Mouse (Mus musculus): Measurements from ENCODE around the gene Dao.

Dao gene

GRCm38 (mm10) chr5:113984025-113984740 lies 19.3 kb upstream of the Dao start:
- no peak for DNase-seq

- no peak for DNase-seq
Measured at GRCm38 (mm10) chr5:113985737-113986136, 17.8 kb upstream of the Dao start.

GRCm38 (mm10) chr5:113986182-113986961 lies 17.1 kb upstream of the Dao start:
- DNase-seq, result peak; percentile 78 to 85

GRCm38 (mm10) chr5:113989437-113990024 lies 14.0 kb upstream of the Dao start:
- DNase-seq, result no peak

- no peak for DNase-seq
Measured at GRCm38 (mm10) chr5:113990593-113990992, 12.9 kb upstream of the Dao start.

- no peak for DNase-seq
Measured at GRCm38 (mm10) chr5:113991141-113991540, 12.4 kb upstream of the Dao start.

- no peak for DNase-seq
Measured at GRCm38 (mm10) chr5:113992339-113992831, 11.1 kb upstream of the Dao start.

- peak in 1 of 2 experiments; percentile 33 for DNase-seq
Measured at GRCm38 (mm10) chr5:113993031-113993486, 10.4 kb upstream of the Dao start.

GRCm38 (mm10) chr5:113993487-113994465 lies 9.7 kb upstream of the Dao start, which contains the start of gene Ssh1:
Ssh1 (minus strand) TSS chr5:113993894.
- DNase-seq, result peak; percentile 85 to 90

- peak in 1 of 2 experiments; percentile 43 for DNase-seq
Measured at GRCm38 (mm10) chr5:113996458-113996857, 7.0 kb upstream of the Dao start.

- DNase-seq, result peak; percentile 35 to 65
Measured at GRCm38 (mm10) chr5:113999382-113999781, 4.1 kb upstream of the Dao start.

- DNase-seq, result peak; percentile 70 to 75
Measured at GRCm38 (mm10) chr5:114004573-114004972, 1.1 kb downstream of the Dao start.

GRCm38 (mm10) chr5:114005100-114005499 lies 1.6 kb downstream of the Dao start:
- no peak for DNase-seq

GRCm38 (mm10) chr5:114006974-114007373 lies 3.5 kb downstream of the Dao start:
- DNase-seq, result peak in 1 of 2 experiments; percentile 37

- DNase-seq, result no peak
Measured at GRCm38 (mm10) chr5:114007753-114008453, 4.4 kb downstream of the Dao start.

- peak; percentile 70 to 71 for DNase-seq
Measured at GRCm38 (mm10) chr5:114009049-114009448, 5.5 kb downstream of the Dao start.

- no peak for DNase-seq
Measured at GRCm38 (mm10) chr5:114015121-114015520, 11.6 kb downstream of the Dao start.

- DNase-seq, result no peak
Measured at GRCm38 (mm10) chr5:114024390-114024789, 20.9 kb downstream of the Dao start.

- DNase-seq, result no peak
Measured at GRCm38 (mm10) chr5:114024885-114025284, 21.4 kb downstream of the Dao start.

GRCm38 (mm10) chr5:114027217-114027944 lies 23.9 kb downstream of the Dao start:
- DNase-seq, result peak in 1 of 2 experiments; percentile 31

GRCm38 (mm10) chr5:114028111-114028510 lies 24.6 kb downstream of the Dao start:
- peak; percentile 92 for DNase-seq
